Mouse (Mus musculus): Measurements from ENCODE around the gene Zdhhc22. TPM values are rescaled to one million over a fixed set of nuclear protein-coding genes. Genes with fewer than 3 reads are reported as not detected.
A peak's percentile ranks its signal among the peaks of the same experiment; 100 is the strongest.

Zdhhc22 gene
- total and polyA plus RNA-seq, 3 experiments = 0.10 TPM; not detected in 2

GRCm38 (mm10) chr12:86934748-86935147 lies 55.5 kb downstream of the Zdhhc22 start:
- no peak overlapping the region for H3K4me3 ChIP-seq (ENCODE audit: control insufficient read depth in 1 of 2, insufficient read depth in 1 of 2, low read depth in 2 of 2, low read length in 2 of 2)
- H3K36me3 ChIP-seq (ENCODE audit: control insufficient read depth in 1 of 2, insufficient read depth in 2 of 2, low read length in 2 of 2) = peaks cover 0 to 2% of the 10 kb centered on the region in 2 experiments; a peak in 2 of 4 replicates
- TF ChIP-seq EP300 (IDR thresholded peaks at IDR 0.05; ENCODE audit: low read depth in 1 of 2, low read length in 2 of 2) (peak; percentile 42 to 63), ETS1 (IDR thresholded peaks at IDR 0.05; ENCODE audit: low read depth, low read length) (peak; percentile 64), GABPA (IDR thresholded peaks at IDR 0.05; ENCODE audit: low read depth, low read length) (no peak), SIN3A (IDR thresholded peaks at IDR 0.05; ENCODE audit: low read length) (0 out of 2 replicates have a peak, but pooled peaks have one; percentile 27), MAZ (IDR thresholded peaks at IDR 0.05; ENCODE audit: low read depth, low read length) (no peak), USF2 (IDR thresholded peaks at IDR 0.05; ENCODE audit: borderline replicate concordance in 1 of 2, insufficient read depth in 1 of 2, low read depth in 1 of 2, low read length in 2 of 2) (no peak), RCOR1 (IDR thresholded peaks at IDR 0.05; ENCODE audit: low read depth, low read length) (peak; percentile 61), GATA1 (IDR thresholded peaks at IDR 0.05; ENCODE audit: low read depth, low read length) (peak; percentile 57; the same call in 1 of the 2 replicates), USF1 (IDR thresholded peaks at IDR 0.05; ENCODE audit: low read depth, low read length) (peak; percentile 56; the same call in 1 of the 2 replicates), ZKSCAN1 (IDR thresholded peaks at IDR 0.05; ENCODE audit: low read depth, low read length) (no peak), MAFK (IDR thresholded peaks at IDR 0.05; ENCODE audit: borderline replicate concordance, low read depth, low read length) (no peak), MXI1 (IDR thresholded peaks at IDR 0.05; ENCODE audit: low read depth, low read length) (no peak; the same call in 1 of the 2 replicates), ELF1 (IDR thresholded peaks at IDR 0.05; ENCODE audit: low read depth, low read length) (no peak)
- no peak overlapping the region for H3K9ac ChIP-seq (ENCODE audit: control insufficient read depth, low read depth, low read length, poor library complexity, severe bottlenecking)
- H3K79me2 ChIP-seq (ENCODE audit: control insufficient read depth, insufficient read depth, low read length, poor library complexity) = no peaks in the 10 kb centered on the region
- peaks cover 2 to 4% of the 10 kb centered on the region in 2 experiments for H3K27me3 ChIP-seq (ENCODE audit: control insufficient read depth in 1 of 2, insufficient read depth in 2 of 2, low read length in 2 of 2)
- H3K4me1 ChIP-seq (ENCODE audit: control insufficient read depth in 1 of 2, insufficient read depth in 2 of 2, low read length in 2 of 2) = peaks cover 0 to 5% of the 10 kb centered on the region in 2 experiments; a peak in 1 of 4 replicates
- DNase-seq (ENCODE audit: low read depth, low spot score) = peak; percentile 67
- no peaks in the 10 kb centered on the region for H3K9me3 ChIP-seq (replicated peaks; ENCODE audit: insufficient read depth, low read length)
- no peak overlapping the region for H3K27ac ChIP-seq (ENCODE audit: control insufficient read depth, low read depth, low read length)

GRCm38 (mm10) chr12:86932575-86932952 lies 57.7 kb downstream of the Zdhhc22 start:
- no peaks in the 10 kb centered on the region for H3K79me2 ChIP-seq (ENCODE audit: control insufficient read depth, insufficient read depth, low read length, poor library complexity)
- H3K9me3 ChIP-seq (replicated peaks; ENCODE audit: insufficient read depth, low read length) = no peaks in the 10 kb centered on the region
- DNase-seq (ENCODE audit: low read depth, low spot score) = no peak
- peaks cover 0 to 2% of the 10 kb centered on the region in 2 experiments; a peak in 2 of 4 replicates for H3K36me3 ChIP-seq (ENCODE audit: control insufficient read depth in 1 of 2, insufficient read depth in 2 of 2, low read length in 2 of 2)
- TF ChIP-seq TCF12 (IDR thresholded peaks at IDR 0.05; ENCODE audit: low read depth, low read length) = no peak
- no peak for TF ChIP-seq USF1 (IDR thresholded peaks at IDR 0.05; ENCODE audit: low read depth, low read length)
- TF ChIP-seq JUND (IDR thresholded peaks at IDR 0.05; ENCODE audit: low read depth, low read length) = no peak
- no peak for TF ChIP-seq TAL1 (IDR thresholded peaks at IDR 0.05; ENCODE audit: low read length)
- no peak for TF ChIP-seq RAD21 (IDR thresholded peaks at IDR 0.05; ENCODE audit: low read depth, low read length)
- no peak for TF ChIP-seq POLR2A (IDR thresholded peaks at IDR 0.05; ENCODE audit: control insufficient read depth in 1 of 2, insufficient read depth in 1 of 2, low read depth in 1 of 2, low read length in 2 of 2, poor library complexity in 1 of 2)
- no peak for TF ChIP-seq BHLHE40 (IDR thresholded peaks at IDR 0.05; ENCODE audit: borderline replicate concordance, low read depth, low read length)
- H3K9ac ChIP-seq (ENCODE audit: control insufficient read depth, low read depth, low read length, poor library complexity, severe bottlenecking) = no peak overlapping the region
- H3K27ac ChIP-seq (ENCODE audit: control insufficient read depth, low read depth, low read length) = no peak overlapping the region
- H3K4me1 ChIP-seq (ENCODE audit: control insufficient read depth in 1 of 2, insufficient read depth in 2 of 2, low read length in 2 of 2) = peaks cover 0 to 5% of the 10 kb centered on the region in 2 experiments; a peak in 1 of 4 replicates
- H3K27me3 ChIP-seq (ENCODE audit: control insufficient read depth in 1 of 2, insufficient read depth in 2 of 2, low read length in 2 of 2) = peaks cover 0 to 2% of the 10 kb centered on the region in 2 experiments
- H3K4me3 ChIP-seq (ENCODE audit: control insufficient read depth in 1 of 2, insufficient read depth in 1 of 2, low read depth in 2 of 2, low read length in 2 of 2) = no peak overlapping the region
